Mouse (Mus musculus) hindbrain, embryonic 11.5 days (tissue): ENCODE measurements at regions not wholly inside any gene's neighbourhood (a gene's known extent, or its start where the extent isn't known, plus 50 kb on each side); places are given as distances from the start of the nearest gene placed in this dataset.

ENCODE experiments used
- ATAC-seq: fragments of 200-750 bp; cut with Nextera tagmentation; 2 replicates; pipeline ENCODE4 v1.8.0; 2017; ENCODE audit warnings: mild to moderate bottlenecking, moderate TSS enrichment, moderate library complexity; ENCODE audit not compliant: low FRiP score
- DNase-seq: peaks from one replicate; pipeline ENCODE4 v3.0.0-alpha.2; 2015; ENCODE audit warnings: low spot score
- H3K27ac ChIP-seq: fragments of 300-500 bp; sonication (generic); 2 replicates; pipeline ENCODE4 v1.5.1; 2014; ENCODE audit warnings: mild to moderate bottlenecking, low read depth, low read length
- H3K27me3 ChIP-seq: fragments of 300-500 bp; sonication (generic); 2 replicates; pipeline ENCODE4 v1.6.1; 2014; ENCODE audit warnings: mild to moderate bottlenecking, low read length, moderate library complexity, mixed read lengths; ENCODE audit not compliant: control insufficient read depth, insufficient read depth
- H3K36me3 ChIP-seq: fragments of 300-500 bp; sonication (generic); 2 replicates; pipeline ENCODE4 v1.6.1; 2014; ENCODE audit warnings: mild to moderate bottlenecking, low read length, moderate library complexity, mixed read lengths; ENCODE audit not compliant: control insufficient read depth, insufficient read depth
- H3K4me1 ChIP-seq: fragments of 300-500 bp; sonication (generic); replicated peaks from 2 replicates; pipeline ENCODE4 v1.6.1; 2014; ENCODE audit warnings: low read length, mixed read lengths; ENCODE audit not compliant: control insufficient read depth, insufficient read depth
- H3K4me2 ChIP-seq: fragments of 300-500 bp; sonication (generic); replicated peaks from 2 replicates; pipeline ENCODE4 v1.6.1; 2014; ENCODE audit warnings: mild to moderate bottlenecking, low read depth, low read length
- H3K4me3 ChIP-seq: fragments of 300-500 bp; sonication (generic); 2 replicates; pipeline ENCODE4 v1.5.1; 2014; ENCODE audit warnings: low read depth, low read length
- H3K9ac ChIP-seq: fragments of 300-500 bp; sonication (generic); 2 replicates; pipeline ENCODE4 v1.6.1; 2014; ENCODE audit warnings: low read depth, low read length
- H3K9me3 ChIP-seq: fragments of 300-500 bp; sonication (generic); 2 replicates; pipeline ENCODE4 v1.6.1; 2016; ENCODE audit warnings: low read length; ENCODE audit not compliant: control insufficient read depth
- WGBS: fragments of 180-500 bp; shearing (Covaris S2); extraction: QIAGEN DNeasy Blood & Tissue Kit; methylation state at CpG from one replicate; pipeline ENCODE4 v1.1.7; 2014; 5-methylcytosine and 5-hydroxymethylcytosine counted together

DNA sequence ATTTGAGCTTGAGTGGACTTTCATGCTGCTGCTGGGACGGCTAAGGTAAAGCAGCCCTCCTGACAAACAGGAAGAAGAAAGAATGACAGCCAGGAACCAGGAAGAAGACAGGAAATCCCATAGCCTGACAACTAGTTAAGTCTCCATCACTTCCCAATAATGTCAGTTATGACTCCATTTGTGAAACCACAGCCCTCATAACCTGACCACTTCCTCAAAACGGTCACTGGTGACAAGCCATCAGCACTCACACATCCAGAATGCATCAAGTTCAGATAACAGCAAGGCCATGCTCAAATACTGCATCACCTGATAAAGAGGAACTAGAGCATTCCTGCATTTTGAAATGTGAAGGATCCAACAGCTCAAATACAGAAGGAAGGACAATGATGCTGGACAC, 288.3 kb downstream of the Zfp706 start:
- Histone ChIP-seq H3K27ac (no peak overlapping the region), H3K4me2 (no peak overlapping the region), H3K9ac (no peak overlapping the region), H3K4me1 (0 out of 2 replicates have a peak, but pooled peaks cover 3% of the 10 kb centered on the region), H3K4me3 (no peak overlapping the region), H3K9me3 (no peaks in the 10 kb centered on the region), H3K36me3 (no peaks in the 10 kb centered on the region), H3K27me3 (no peaks in the 10 kb centered on the region)
- DNase-seq, result no peak
- 81% methylated on average over 2 of the region's 2 CpGs for WGBS
- ATAC-seq, result no peak

DNA sequence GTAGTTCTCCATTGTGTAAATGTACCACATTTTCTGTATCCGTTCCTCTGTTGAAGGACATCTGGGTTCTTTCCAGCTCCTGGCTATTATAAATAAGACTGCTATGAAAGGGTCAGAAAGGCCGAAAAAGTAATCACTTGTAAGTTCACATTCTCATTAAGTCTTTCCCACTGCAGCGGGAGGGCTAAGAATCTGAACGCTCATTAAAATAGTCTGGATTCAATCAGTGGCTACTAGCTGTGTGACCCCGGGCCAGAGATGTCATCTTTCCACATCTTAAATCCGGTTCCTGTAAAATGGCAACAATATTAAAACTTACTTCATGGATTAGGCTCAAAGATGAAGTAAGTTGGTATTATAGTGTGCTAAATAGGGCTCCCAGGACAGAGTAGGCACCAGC, 289.7 kb downstream of the Zfp706 start:
- ATAC-seq (no peak), DNase-seq (no peak)
- no peak overlapping the region for H3K4me2 ChIP-seq
- H3K4me3 ChIP-seq, result no peak overlapping the region
- H3K4me1 ChIP-seq, result 0 out of 2 replicates have a peak, but pooled peaks cover 3% of the 10 kb centered on the region
- no peaks in the 10 kb centered on the region for H3K36me3 ChIP-seq
- no peaks in the 10 kb centered on the region for H3K27me3 ChIP-seq
- H3K27ac ChIP-seq, result no peak overlapping the region
- no peaks in the 10 kb centered on the region for H3K9me3 ChIP-seq
- no peak overlapping the region for H3K9ac ChIP-seq
- 82% methylated on average over 6 of the region's 6 CpGs for WGBS

DNA sequence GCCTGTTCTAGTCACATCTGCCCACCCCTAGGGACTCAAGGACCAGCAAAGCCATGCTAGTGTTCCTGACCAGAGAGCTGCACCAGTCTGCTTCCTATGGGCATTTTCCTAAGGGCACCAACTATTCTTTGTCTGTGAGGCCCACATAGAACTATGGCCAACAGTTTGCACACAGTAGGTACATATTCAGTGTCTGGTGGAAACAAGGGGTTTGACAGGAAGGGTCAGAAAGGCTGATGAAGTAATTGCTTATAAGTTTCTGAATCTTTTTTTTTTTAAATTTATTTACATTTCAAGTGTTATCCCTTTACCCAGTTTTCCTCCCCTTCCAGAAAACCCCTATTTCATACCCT, 290.9 kb downstream of the Zfp706 start:
- Histone ChIP-seq H3K27ac (no peak overlapping the region; the same call in 1 of the 2 replicates), H3K9ac (no peak overlapping the region), H3K4me2 (no peak overlapping the region), H3K4me3 (no peak overlapping the region), H3K27me3 (no peaks in the 10 kb centered on the region), H3K4me1 (no peaks in the 10 kb centered on the region), H3K9me3 (no peaks in the 10 kb centered on the region), H3K36me3 (no peaks in the 10 kb centered on the region)
- no peak for ATAC-seq
- no peak for DNase-seq

DNA sequence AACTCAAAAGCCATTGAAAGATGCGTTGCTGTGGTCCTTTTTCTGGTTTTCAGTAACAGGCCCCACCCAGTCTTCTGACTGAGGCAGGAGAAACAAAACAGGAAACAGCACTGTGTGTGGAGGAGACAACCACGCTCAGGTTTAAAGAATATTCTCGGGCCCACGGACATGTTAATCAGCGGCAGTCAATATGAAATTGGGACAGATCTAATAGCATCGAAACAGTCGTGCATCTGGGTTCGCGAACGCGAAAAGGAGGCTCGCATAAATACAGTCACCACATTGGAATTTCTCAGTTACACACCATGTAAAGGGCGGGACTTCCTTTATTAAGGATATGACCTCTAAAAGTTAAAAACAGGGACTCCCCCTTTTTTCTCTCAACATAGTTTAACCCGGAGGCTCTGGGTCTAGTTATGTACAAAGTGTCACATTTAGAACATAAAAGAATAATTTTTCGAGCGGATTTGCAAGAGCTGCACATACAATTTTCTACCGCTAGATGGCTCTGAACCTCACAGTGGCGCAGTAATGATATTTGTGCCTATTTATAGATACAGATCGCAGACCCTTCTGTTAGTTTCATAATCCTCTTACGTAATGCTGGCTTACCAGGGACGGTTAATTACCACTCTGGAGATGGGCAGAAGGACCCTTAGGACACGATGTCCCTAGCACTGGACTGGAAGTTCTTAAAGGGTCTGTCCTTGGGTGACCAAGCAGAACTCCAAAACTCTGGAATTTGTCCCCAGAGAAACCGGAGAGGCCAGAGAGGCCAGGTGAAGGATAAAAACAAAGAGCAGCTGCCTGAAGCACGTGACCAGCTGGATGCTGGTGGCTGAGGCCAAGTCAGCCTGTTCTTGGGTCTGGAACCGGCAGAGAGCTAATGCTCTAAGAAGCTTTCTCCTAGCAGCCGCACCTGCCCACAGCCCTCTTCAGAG, 291.6 kb downstream of the Zfp706 start:
- Histone ChIP-seq H3K27me3 (no peaks in the 10 kb centered on the region), H3K9me3 (no peaks in the 10 kb centered on the region), H3K9ac (no peak overlapping the region), H3K4me3 (no peak overlapping the region), H3K4me2 (no peak overlapping the region; the same call in 1 of the 2 replicates), H3K36me3 (no peaks in the 10 kb centered on the region), H3K4me1 (no peaks in the 10 kb centered on the region), H3K27ac (no peak overlapping the region; the same call in 1 of the 2 replicates)
- ATAC-seq (peak; percentile 84), DNase-seq (peak; percentile 78)
- WGBS, result 23% methylated on average over 26 of the region's 26 CpGs

DNA sequence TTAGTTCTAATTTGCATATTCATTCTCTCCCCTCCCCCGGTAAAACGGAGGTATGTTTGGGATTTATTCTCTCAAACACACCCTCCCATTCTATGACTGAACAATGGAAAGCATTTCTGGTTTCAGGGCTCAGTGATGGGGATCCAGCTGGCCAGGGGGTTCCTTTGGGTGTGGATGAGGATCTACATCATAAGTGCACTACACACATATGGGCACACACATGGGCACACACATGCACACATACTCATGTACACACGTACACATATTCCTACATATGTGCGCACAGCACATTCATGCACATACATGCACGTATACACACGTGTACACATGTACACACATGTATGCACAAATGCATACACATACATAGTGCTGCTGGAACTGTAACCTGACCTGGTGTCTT, 292.4 kb downstream of the Zfp706 start:
- DNase-seq, result no peak
- ATAC-seq, result no peak

DNA sequence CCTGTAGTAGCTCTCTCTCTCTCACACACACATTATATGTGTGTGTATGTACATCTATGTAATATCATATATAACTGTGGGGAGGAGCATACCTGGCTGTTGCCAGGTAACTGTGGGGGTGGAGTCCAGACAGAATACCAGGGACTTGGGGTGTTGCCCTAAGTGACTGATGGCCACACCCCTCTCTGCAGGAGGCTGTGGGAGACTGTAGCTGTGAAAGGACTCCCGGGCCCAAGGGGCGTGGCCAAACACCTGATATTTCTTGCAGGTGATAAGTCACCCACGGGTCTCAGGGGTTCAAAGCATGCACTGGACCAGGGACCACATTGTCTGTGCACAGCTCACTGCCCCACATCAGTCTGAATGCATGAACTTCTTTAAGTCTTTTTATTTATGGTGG, 297.8 kb downstream of the Zfp706 start:
- H3K27me3 ChIP-seq, result no peaks in the 10 kb centered on the region
- no peak overlapping the region for H3K9ac ChIP-seq
- H3K9me3 ChIP-seq, result no peaks in the 10 kb centered on the region
- no peaks in the 10 kb centered on the region for H3K4me1 ChIP-seq
- DNase-seq (no peak), ATAC-seq (no peak)
- WGBS, result 71% methylated on average over 3 of the region's 3 CpGs
- H3K36me3 ChIP-seq, result no peaks in the 10 kb centered on the region
- no peak overlapping the region for H3K27ac ChIP-seq
- H3K4me2 ChIP-seq, result no peak overlapping the region
- no peak overlapping the region for H3K4me3 ChIP-seq

More for the DNA sequence above, 292.4 kb downstream of the Zfp706 start:
- Histone ChIP-seq H3K36me3 (no peaks in the 10 kb centered on the region), H3K4me1 (no peaks in the 10 kb centered on the region), H3K4me2 (no peak overlapping the region), H3K9me3 (no peaks in the 10 kb centered on the region), H3K27me3 (no peaks in the 10 kb centered on the region), H3K27ac (no peak overlapping the region), H3K4me3 (no peak overlapping the region), H3K9ac (no peak overlapping the region)
- WGBS, result 90% methylated on average over 6 of the region's 6 CpGs

DNA sequence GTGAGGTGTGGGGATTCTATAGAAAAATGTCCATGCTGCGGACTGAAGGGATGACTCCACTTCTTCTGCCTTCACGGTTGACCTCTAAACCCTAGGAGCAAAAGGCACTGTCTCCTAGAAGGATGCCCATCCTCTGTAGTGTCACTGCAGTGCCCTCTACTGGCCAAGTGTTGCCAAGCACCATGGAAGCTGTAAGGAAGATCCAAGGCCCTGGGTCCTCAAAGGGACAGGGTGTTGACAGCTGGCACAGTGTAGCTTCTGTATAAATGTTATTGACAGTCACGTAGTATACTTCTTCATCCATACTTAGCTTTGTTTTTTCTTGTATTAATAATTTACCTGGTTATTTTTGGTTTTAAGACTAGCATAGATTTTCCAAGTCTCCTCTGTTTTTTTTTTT, 299.1 kb downstream of the Zfp706 start:
- Histone ChIP-seq H3K36me3 (no peaks in the 10 kb centered on the region), H3K9ac (no peak overlapping the region), H3K4me2 (no peak overlapping the region), H3K4me1 (no peaks in the 10 kb centered on the region), H3K27me3 (no peaks in the 10 kb centered on the region), H3K4me3 (no peak overlapping the region), H3K27ac (no peak overlapping the region), H3K9me3 (no peaks in the 10 kb centered on the region)
- ATAC-seq (peak; percentile 71), DNase-seq (peak; percentile 89)
- 20% methylated on average over 3 of the region's 3 CpGs for WGBS

DNA sequence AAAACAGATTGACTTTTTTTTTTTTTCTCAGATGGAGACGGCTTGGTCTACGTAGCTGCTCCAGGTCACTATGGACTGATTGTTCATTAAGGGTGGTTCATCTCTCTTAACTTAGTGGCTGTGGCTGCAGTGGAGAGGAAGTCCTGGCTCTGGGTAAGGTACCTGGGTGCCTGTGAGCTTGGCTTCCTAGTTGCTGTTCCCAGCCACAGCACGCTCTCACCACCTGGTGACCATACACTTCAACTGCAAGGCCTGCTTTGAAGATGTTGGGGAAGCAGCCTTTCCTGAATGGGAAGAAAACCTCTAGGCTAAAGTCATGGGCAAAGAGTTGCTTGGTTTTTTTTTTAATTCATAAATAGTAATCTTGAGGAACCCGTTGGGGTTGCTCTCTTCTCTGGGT, 301.6 kb downstream of the Zfp706 start:
- no peak overlapping the region for H3K27ac ChIP-seq
- no peaks in the 10 kb centered on the region for H3K36me3 ChIP-seq
- H3K4me1 ChIP-seq, result no peaks in the 10 kb centered on the region
- H3K4me3 ChIP-seq, result no peak overlapping the region
- DNase-seq (peak; percentile 51), ATAC-seq (no peak)
- no peak overlapping the region for H3K9ac ChIP-seq
- no peaks in the 10 kb centered on the region for H3K27me3 ChIP-seq
- no peak overlapping the region for H3K4me2 ChIP-seq
- no peaks in the 10 kb centered on the region for H3K9me3 ChIP-seq
- WGBS, result 45% methylated on average over 4 of the region's 4 CpGs

DNA sequence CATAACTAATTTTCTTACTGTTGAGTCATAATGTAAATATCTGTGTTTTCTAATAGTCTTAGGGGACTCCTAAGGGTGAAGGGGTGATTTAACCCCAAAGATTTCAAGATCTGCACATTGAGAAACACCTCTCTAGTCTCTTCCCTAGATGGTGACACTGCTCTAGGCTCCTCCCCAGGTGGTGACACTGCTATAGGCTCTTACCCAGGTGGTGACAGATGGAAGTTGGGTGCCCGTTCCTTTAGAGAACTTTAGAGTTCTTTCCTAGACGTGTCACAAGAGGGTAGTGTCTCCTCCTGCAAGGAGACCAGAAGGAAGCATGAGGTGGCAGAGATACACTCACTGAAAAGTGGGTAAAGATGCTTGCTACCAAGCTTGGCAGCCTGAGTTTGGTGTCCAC, 302.2 kb downstream of the Zfp706 start:
- Histone ChIP-seq H3K27ac (no peak overlapping the region), H3K4me1 (no peaks in the 10 kb centered on the region), H3K9ac (no peak overlapping the region), H3K36me3 (no peaks in the 10 kb centered on the region), H3K4me3 (no peak overlapping the region), H3K9me3 (no peaks in the 10 kb centered on the region), H3K4me2 (no peak overlapping the region), H3K27me3 (no peaks in the 10 kb centered on the region)
- ATAC-seq (no peak), DNase-seq (no peak)
- WGBS, result 48% methylated on average over 2 of the region's 2 CpGs
